Comparison of ENCODE assay signal across 8 mouse cellular contexts in genomic region chr7:80687721-80688555, GRCm38 (mm10). TPM values are rescaled to one million over a fixed set of nuclear protein-coding genes. Genes with fewer than 3 reads are reported as not detected.
DNase-seq lines count a peak whose midpoint lies in the region; ATAC-seq lines count a peak whose summit lies in the region.

No protein-coding gene starts in this region.

- H3K4me3 ChIP-seq in macrophage (ENCODE audit: inconsistent target) = peak overlapping the region; percentile 46

- peak; percentile 45 for ATAC-seq in activated CD4-positive, CD25-positive, alpha-beta regulatory T cell, adult 4 months
- peak; percentile 56 for ATAC-seq in inflammation-experienced regulatory T-cells, adult 6 months

- 3% methylated on average over 68 of the region's 69 CpGs for WGBS in macrophage (ENCODE audit: missing documents)

- peaks cover 51% of the 10 kb centered on the region for H3K79me2 ChIP-seq in macrophage (ENCODE audit: inconsistent target)

- no peaks in the 10 kb centered on the region for H3K36me3 ChIP-seq in macrophage (ENCODE audit: inconsistent target)

- intact Hi-C loops in gastrocnemius, postnatal 14 days (cut with DNase I; ENCODE audit: low total_unique reads) = loop anchor here (10.0 kb wide), 1 partner anchor 73 kb away; no protein-coding TSS in a partner anchor

- DNase-seq in embryo, embryonic 10.5 days (ENCODE audit: low spot score) = peak; percentile 79
- peak; percentile 74 for DNase-seq in gastrocnemius, postnatal 14 days
- DNase-seq in left cerebral cortex, adult 8-10 months (ENCODE audit: low spot score in 2 of 2) = peak; percentile 48 to 60
- DNase-seq in retina, postnatal 7 days (ENCODE audit: low read depth, low spot score) = peak; percentile 39
- DNase-seq in thymus, postnatal 4 days = peak; percentile 67

- H3K27ac ChIP-seq in macrophage = no peak overlapping the region

RNA-seq across cellular contexts. Expression of gene Crtc3, which starts 0.7 kb away (rescaled TPM):
- 10 to 100 TPM; 16.6 to 17.1 TPM for polyA plus RNA-seq in activated CD4-positive, CD25-positive, alpha-beta regulatory T cell, adult 4 months (2017; shearing (Covaris generic))
- 10 to 100 TPM; 14.7 to 15.3 TPM for total RNA-seq in gastrocnemius, postnatal 14 days (2021)
- polyA plus RNA-seq in inflammation-experienced regulatory T-cells, adult 6 months (2017; shearing (Covaris generic)) = 10 to 100 TPM in 2 of 3 experiments, 1 to 10 TPM in 1; 8.7 to 24.0 (median 21.0) TPM
- 10 to 100 TPM; 14.8 to 15.7 (median 15.5) TPM for total RNA-seq in left cerebral cortex, adult 8-10 months (2022)
- 10 to 100 TPM; 25.8 to 70.8 (median 50.4) TPM for total RNA-seq in macrophage (2018; cell fraction: chromatin; rRNA removed)
- 10 to 100 TPM in 22 of 26 experiments, 1 to 10 TPM in 4; 8.8 to 17.2 (median 12.5) TPM for total RNA-seq in macrophage (2018; cell fraction: cytosol; rRNA removed)
- 10 to 100 TPM; 11.8 to 43.9 (median 26.0) TPM for total RNA-seq in macrophage (2018; cell fraction: nucleus; rRNA removed)
- polyA plus RNA-seq in macrophage (2018) = 9.6 to 16.5 TPM (median 11.3 TPM) in 3 replicates
